Mouse (Mus musculus): ENCODE results near the gene Dok4. TPM values are rescaled to one million over a fixed set of nuclear protein-coding genes. Genes with fewer than 3 reads are reported as not detected.

The Dok4 gene
- total RNA-seq, 2 experiments from 2014 or later: 9.6 to 9.8 TPM

DNA sequence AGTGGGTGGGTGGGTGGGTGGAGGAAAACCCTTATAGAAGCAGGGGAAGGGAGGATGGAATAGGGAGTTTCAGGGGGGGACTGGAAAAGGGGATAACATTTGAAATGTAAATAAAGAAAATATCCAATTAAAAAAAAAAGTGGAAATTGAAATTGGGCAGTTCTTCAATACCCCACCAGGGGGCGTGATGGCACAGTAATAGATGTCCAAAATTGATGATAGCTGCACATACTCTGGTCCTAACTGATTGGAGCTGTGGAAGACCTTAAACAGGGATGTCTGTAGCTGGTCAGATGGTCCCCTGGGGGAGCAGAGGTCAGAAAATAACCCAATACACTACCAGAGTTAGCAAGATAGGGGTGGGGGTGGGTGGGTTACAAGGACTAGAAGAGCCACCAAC is 61.6 kb downstream of the Dok4 start:
- DNase-seq: no peak
- intact Hi-C loops (cut with DNase I; ENCODE audit: low total_unique reads): no loop called here

Other genes starting within 250 kb of the Dok4 start
- 10 to 100 TPM; 63.2 to 64.6 TPM for gene Arl2bp, start 209.7 kb downstream of the Dok4 start, total RNA-seq (2021)
- gene Pllp, start 180.1 kb downstream of the Dok4 start, total RNA-seq (2021): 10 to 100 TPM in 1 of 2 experiments, 1 to 10 TPM in 1; 2.7 to 13.1 TPM
- gene Ccl22, start 130.7 kb downstream of the Dok4 start, total RNA-seq (2021): not detected
- under 1 TPM; 0.82 to 0.96 TPM for gene Cx3cl1, start 104.3 kb downstream of the Dok4 start, total RNA-seq (2021)
- gene Ccl17, start 65.9 kb downstream of the Dok4 start, total RNA-seq (2021): not detected
- gene Coq9, start 38.0 kb downstream of the Dok4 start, total RNA-seq (2021): 100 to 1,000 TPM; 341 to 397 TPM
- 10 to 100 TPM; 32.0 to 33.5 TPM for gene Ciapin1, start 38.0 kb downstream of the Dok4 start, total RNA-seq (2021)
- 10 to 100 TPM; 37.3 to 39.4 TPM for gene Polr2c, start 18.9 kb downstream of the Dok4 start, total RNA-seq (2021)
- gene Ccdc102a, start 41.8 kb upstream of the Dok4 start, total RNA-seq (2021): 10 to 100 TPM in 1 of 2 experiments, 1 to 10 TPM in 1; 7.1 to 10.9 TPM
- not detected for gene Adgrg5, start 47.4 kb upstream of the Dok4 start, total RNA-seq (2021)
- gene Adgrg1, start 98.4 kb upstream of the Dok4 start, total RNA-seq (2021): 10 to 100 TPM; 21.4 to 38.2 TPM
- gene Adgrg3, start 141.4 kb upstream of the Dok4 start, total RNA-seq (2021): under 1 TPM; 0.33 TPM
- gene Drc7, start 178.8 kb upstream of the Dok4 start, total RNA-seq (2021): not detected
- 1 to 10 TPM; 5.4 to 7.5 TPM for gene Katnb1, start 204.9 kb upstream of the Dok4 start, total RNA-seq (2021)

Measured in gastrocnemius, postnatal 14 days (tissue).